Mouse (Mus musculus) naive thymus-derived CD4-positive, alpha-beta T cell, adult 5 months (primary cell): ENCODE measurements around the gene Aldh5a1. TPM values are rescaled to one million over a fixed set of nuclear protein-coding genes. Genes with fewer than 3 reads are reported as not detected.

ENCODE experiments used
- polyA plus RNA-seq: library from polyadenylated mRNA; unstranded; fragments of 100-300 nt; shearing (Covaris generic); gene quantifications from one replicate; pipeline ENCODE4 v1.2.1, GENCODE M21; 2017

Aldh5a1 gene
- 1.0 TPM for polyA plus RNA-seq

GRCm38 (mm10) chr13:24937108-24937838 is at the start of gene Aldh5a1:
Aldh5a1 (minus strand) TSS chr13:24937661.

GRCm38 (mm10) chr13:24942512-24943282 is 5.2 kb upstream of the Aldh5a1 start, which contains the start of gene Gpld1:
Gpld1 (plus strand) TSS chr13:24943152.

Other genes starting within 250 kb of the Aldh5a1 start
- gene Armh2, start 196.4 kb downstream of the Aldh5a1 start, polyA plus RNA-seq = not detected
- gene Gmnn, start 175.7 kb downstream of the Aldh5a1 start, polyA plus RNA-seq = 21.0 TPM
- gene BC005537, start 136.0 kb downstream of the Aldh5a1 start, polyA plus RNA-seq = 27.4 TPM
- gene Acot13, start 106.1 kb downstream of the Aldh5a1 start, polyA plus RNA-seq = 36.2 TPM
- 132 TPM for gene Tdp2, start 106.0 kb downstream of the Aldh5a1 start, polyA plus RNA-seq
- 0.14 TPM for gene D130043K22Rik, start 92.5 kb downstream of the Aldh5a1 start, polyA plus RNA-seq
- 0.07 TPM for gene Gpld1, start 5.5 kb upstream of the Aldh5a1 start, polyA plus RNA-seq
- gene Mrs2, start 82.7 kb upstream of the Aldh5a1 start, polyA plus RNA-seq = 46.8 TPM
- gene Dcdc2a, start 118.3 kb upstream of the Aldh5a1 start, polyA plus RNA-seq = not detected